ENCODE assay signal across 11 mouse cellular contexts in genomic region chr11:90381113-90381512, GRCm38 (mm10). TPM values are rescaled to one million over a fixed set of nuclear protein-coding genes. Genes with fewer than 3 reads are reported as not detected.
A peak's percentile ranks its signal among the peaks of the same experiment; 100 is the strongest.
DNase-seq lines count a peak whose midpoint lies in the region; ATAC-seq and TF ChIP-seq lines count a peak whose summit lies in the region.
"Had no signal": no experiment of that assay in that cellular context is flagged by ENCODE, and none has a peak within 500 bp of the region (broad histone marks: within the 10 kb centered on the region; RNA-seq: fewer than 3 reads in every experiment).

No protein-coding gene starts in this region.

- H3K9ac ChIP-seq in heart, embryonic 14.5 days (ENCODE audit: low read length): no peak overlapping the region
- H3K9ac ChIP-seq in liver, embryonic 14.5 days (replicated peaks): no peak overlapping the region
- no peak overlapping the region for H3K9ac ChIP-seq in liver, embryonic 12.5 days
- H3K9ac ChIP-seq: limb, embryonic 15.5 days had no signal

- 41% methylated on average over 5 of the region's 5 CpGs for WGBS in heart, embryonic 14.5 days
- 52% methylated on average over 5 of the region's 5 CpGs for WGBS in liver, embryonic 14.5 days (ENCODE audit: insufficient replicate concordance)
- WGBS in liver, embryonic 12.5 days (ENCODE audit: insufficient replicate concordance): 42% methylated on average over 5 of the region's 5 CpGs

- TF ChIP-seq EP300 in liver, embryonic 14.5 days (IDR thresholded peaks at IDR 0.05; ENCODE audit: low read depth): no peak

- no peaks in the 10 kb centered on the region for H3K36me3 ChIP-seq in heart, embryonic 14.5 days (ENCODE audit: control insufficient read depth, insufficient read depth, low read length)
- H3K36me3 ChIP-seq in liver, embryonic 14.5 days (replicated peaks; ENCODE audit: control insufficient read depth, insufficient read depth, low read depth): no peaks in the 10 kb centered on the region
- 0 out of 2 replicates have a peak, but pooled peaks cover 3% of the 10 kb centered on the region for H3K36me3 ChIP-seq in liver, embryonic 12.5 days
- H3K36me3 ChIP-seq: limb, embryonic 15.5 days had no signal

- peak overlapping the region; percentile 10 to 23; a peak in 1 of 4 replicates for H3K27ac ChIP-seq in heart, embryonic 14.5 days (replicated peaks in 1 of 2; ENCODE audit: control insufficient read depth in 1 of 2, insufficient read depth in 1 of 2, low read depth in 2 of 2, low read length in 2 of 2)
- no peak overlapping the region for H3K27ac ChIP-seq in liver, embryonic 14.5 days
- no peak overlapping the region for H3K27ac ChIP-seq in liver, embryonic 12.5 days

- no peak for TF ChIP-seq POLR2A in brain, embryonic 14.5 days (IDR thresholded peaks at IDR 0.05; ENCODE audit: borderline replicate concordance, extremely low read depth, insufficient read depth, insufficient read length, poor library complexity, severe bottlenecking)

- H3K9me3 ChIP-seq in heart, embryonic 14.5 days (ENCODE audit: control insufficient read depth, low read length): no peaks in the 10 kb centered on the region
- H3K9me3 ChIP-seq in liver, embryonic 14.5 days (ENCODE audit: control insufficient read depth, low read length): no peaks in the 10 kb centered on the region
- no peaks in the 10 kb centered on the region for H3K9me3 ChIP-seq in liver, embryonic 12.5 days (replicated peaks)
- H3K9me3 ChIP-seq: limb, embryonic 15.5 days; megakaryocyte, embryonic 14.5 days had no signal

- no peak overlapping the region for H3K4me2 ChIP-seq in heart, embryonic 14.5 days (ENCODE audit: low read length)
- no peak overlapping the region for H3K4me2 ChIP-seq in liver, embryonic 14.5 days (ENCODE audit: low read depth)
- H3K4me2 ChIP-seq in liver, embryonic 12.5 days: no peak overlapping the region

- intact Hi-C loops in heart, postnatal 14 days (cut with DNase I): loop anchor here (5.0 kb wide), 1 partner anchor 36 kb away; no protein-coding TSS in a partner anchor

- H3K27me3 ChIP-seq in heart, embryonic 14.5 days (ENCODE audit: control insufficient read depth, insufficient read depth, low read length): no peaks in the 10 kb centered on the region
- no peaks in the 10 kb centered on the region for H3K27me3 ChIP-seq in liver, embryonic 14.5 days (ENCODE audit: control insufficient read depth, insufficient read depth, low read length)
- H3K27me3 ChIP-seq in liver, embryonic 12.5 days (replicated peaks): peaks cover 7% of the 10 kb centered on the region; the same call in 1 of the 2 replicates

- H3K4me3 ChIP-seq in heart, embryonic 14.5 days (ENCODE audit: control insufficient read depth in 1 of 2, insufficient read depth in 1 of 2, low read depth in 1 of 2, low read length in 2 of 2): no peak overlapping the region
- no peak overlapping the region for H3K4me3 ChIP-seq in liver, embryonic 14.5 days (ENCODE audit: insufficient read depth in 1 of 2, low read depth in 2 of 2, low read length in 2 of 2)
- no peak overlapping the region for H3K4me3 ChIP-seq in liver, embryonic 12.5 days
- H3K4me3 ChIP-seq: limb, embryonic 15.5 days; megakaryocyte, embryonic 14.5 days had no signal

- TF ChIP-seq CTCF in liver, embryonic 14.5 days (IDR thresholded peaks at IDR 0.05; ENCODE audit: low read depth): 0 out of 2 replicates have a peak, but pooled peaks have one; percentile 5
- TF ChIP-seq CTCF in brain, embryonic 14.5 days (IDR thresholded peaks at IDR 0.05; ENCODE audit: borderline replicate concordance, extremely low read depth, insufficient read depth, insufficient read length): peak; percentile 44; the same call in 1 of the 2 replicates

- no peak for ATAC-seq in heart, embryonic 14.5 days (ENCODE audit: insufficient number of reproducible peaks, insufficient read depth, low FRiP score, low read depth)
- no peak for ATAC-seq in liver, embryonic 14.5 days (ENCODE audit: insufficient read depth)
- ATAC-seq in liver, embryonic 12.5 days: no peak
- peak; percentile 89 for ATAC-seq in megakaryocyte-erythroid progenitor cell, adult 5-6 weeks (replicated peaks; ENCODE audit: low FRiP score, low TSS enrichment, poor library complexity, severe bottlenecking)
- no peak for ATAC-seq in erythroblast, adult 5-6 weeks (replicated peaks; ENCODE audit: low FRiP score, poor library complexity, severe bottlenecking)

- H3K4me1 ChIP-seq in heart, embryonic 14.5 days (ENCODE audit: control insufficient read depth in 2 of 2, insufficient read depth in 2 of 2, low read length in 2 of 2): peaks cover 23 to 32% of the 10 kb centered on the region in 2 experiments
- H3K4me1 ChIP-seq in liver, embryonic 14.5 days (replicated peaks; ENCODE audit: control insufficient read depth in 2 of 2, insufficient read depth in 2 of 2, low read length in 1 of 2): peaks cover 0 to 2% of the 10 kb centered on the region in 2 experiments; a peak in 1 of 4 replicates
- peaks cover 7% of the 10 kb centered on the region; the same call in 1 of the 2 replicates for H3K4me1 ChIP-seq in liver, embryonic 12.5 days
- H3K4me1 ChIP-seq: megakaryocyte, embryonic 14.5 days had no signal

- no peak for DNase-seq in heart, postnatal 14 days
- DNase-seq in liver, embryonic 14.5 days (ENCODE audit: low read depth in 3 of 3, low spot score in 3 of 3): no peak
- no peak for DNase-seq in brain, embryonic 14.5 days (ENCODE audit: low read depth)
- DNase-seq: cerebellum, adult 8-10 months; thymus, postnatal 14 days had no signal

RNA-seq across cellular contexts. Expression of gene Hlf, which starts 9.6 kb away (rescaled TPM):
- polyA plus RNA-seq in heart, embryonic 14.5 days (2014; fragmentation: Nextera tagmentation; extraction: Ambion mirVana): 4.3 TPM in 2 replicates
- 10 to 100 TPM; 21.8 to 22.4 TPM for total RNA-seq in heart, postnatal 14 days (2021)
- 2.5 and 2.7 TPM in 2 replicates for polyA plus RNA-seq in liver, embryonic 14.5 days (2012; rRNA removed)
- polyA plus RNA-seq in liver, embryonic 14.5 days (2014; fragmentation: Nextera tagmentation; extraction: Ambion mirVana): 3.7 TPM in 2 replicates
- polyA plus RNA-seq in liver, embryonic 12.5 days (2016; fragmentation: Nextera tagmentation; extraction: Ambion mirVana): 5.0 and 7.0 TPM in 2 replicates
- 4.1 and 6.3 TPM in 2 replicates for polyA plus RNA-seq in brain, embryonic 14.5 days (2012; rRNA removed)
- total RNA-seq in megakaryocyte-erythroid progenitor cell, adult 5-6 weeks (2014; fragmentation: Nextera tagmentation): 0.70 and 4.8 TPM in 2 replicates
- 0.70 and 4.6 TPM in 2 replicates for total RNA-seq in megakaryocyte-erythroid progenitor cell, adult 5-6 weeks (2017)
- total RNA-seq in erythroblast, adult 5-6 weeks (2015; ENCODE audit: low replicate concordance): 6.5 and 7.3 TPM in 2 replicates
- 2.4 and 2.9 TPM in 2 replicates for total RNA-seq in erythroblast, adult 5-6 weeks (2017; ENCODE audit: low replicate concordance)

Comparison
In these comparisons a context has a peak if more than half of its experiments do, and no peak if none do; other contexts are left out.
1. H3K27ac ChIP-seq: peak in heart, embryonic 14.5 days (2 of 2); none in liver, embryonic 14.5 days (single experiment) and liver, embryonic 12.5 days (single experiment).